Mouse (Mus musculus): ENCODE data around the gene Gpr85.
"Not testable (repeated sequence)": the region's sequence is repeated elsewhere in the genome, so short reads cannot be mapped to it uniquely, and the experiment has no call there.

Gpr85 gene

GRCm38 (mm10) chr6:13839345-13840054 is at the start of gene Gpr85:
Gene Gpr85 (minus strand): TSS chr6:13839942.
- DNase-seq = no peak

- DNase-seq = no peak
These were observed 45.3 kb upstream of the Gpr85 start for GRCm38 (mm10) chr6:13884877-13885592.

- DNase-seq = no peak
These were observed 43.2 kb upstream of the Gpr85 start for GRCm38 (mm10) chr6:13882919-13883318.

GRCm38 (mm10) chr6:13873959-13874358 is 34.2 kb upstream of the Gpr85 start:
- no peak for DNase-seq

- DNase-seq = no peak
These were observed 32.3 kb upstream of the Gpr85 start for GRCm38 (mm10) chr6:13872076-13872475.

GRCm38 (mm10) chr6:13871625-13871958 is 31.9 kb upstream of the Gpr85 start:
- no peak for DNase-seq

GRCm38 (mm10) chr6:13870919-13871624 is 31.3 kb upstream of the Gpr85 start, which contains the start of gene 2610001J05Rik:
Gene 2610001J05Rik (minus strand): TSS chr6:13871518.
- DNase-seq = peak; percentile 85 to 89

GRCm38 (mm10) chr6:13870289-13870741 is 30.6 kb upstream of the Gpr85 start:
- DNase-seq = peak; percentile 3 to 6

GRCm38 (mm10) chr6:13860596-13860995 is 20.9 kb upstream of the Gpr85 start:
- no peak for DNase-seq

GRCm38 (mm10) chr6:13859877-13860585 is 20.3 kb upstream of the Gpr85 start:
- DNase-seq = no peak

- DNase-seq = no peak
These were observed 14.5 kb upstream of the Gpr85 start for GRCm38 (mm10) chr6:13854230-13854629.

GRCm38 (mm10) chr6:13853244-13853643 is 13.5 kb upstream of the Gpr85 start:
- no peak for DNase-seq

GRCm38 (mm10) chr6:13846031-13846430 is 6.3 kb upstream of the Gpr85 start:
- DNase-seq = not testable (repeated sequence)

GRCm38 (mm10) chr6:13838677-13839344 is 931 bp downstream of the Gpr85 start:
- peak; percentile 26 to 44 for DNase-seq

GRCm38 (mm10) chr6:13837916-13838676 is 1.6 kb downstream of the Gpr85 start:
- DNase-seq = no peak

- DNase-seq = no peak
These were observed 2.7 kb downstream of the Gpr85 start for GRCm38 (mm10) chr6:13836967-13837570.

GRCm38 (mm10) chr6:13835720-13836665 is 3.7 kb downstream of the Gpr85 start:
- no peak for DNase-seq

- DNase-seq = no peak
These were observed 7.0 kb downstream of the Gpr85 start for GRCm38 (mm10) chr6:13832770-13833169.

GRCm38 (mm10) chr6:13828877-13829276 is 10.9 kb downstream of the Gpr85 start:
- DNase-seq = no peak

- no peak for DNase-seq
These were observed 23.1 kb downstream of the Gpr85 start for GRCm38 (mm10) chr6:13816661-13817060.

Data from thymus, postnatal 36 days (tissue).